Mouse (Mus musculus) heart, adult 9 months (tissue): Measurements from ENCODE around the gene Prn.

ENCODE experiments used
- DNase-seq, 2 experiments: peaks; one replicate each; pipeline ENCODE4 v3.0.0; 2022; ENCODE audit warnings: low spot score in 2 of 2

Prn gene

DNA sequence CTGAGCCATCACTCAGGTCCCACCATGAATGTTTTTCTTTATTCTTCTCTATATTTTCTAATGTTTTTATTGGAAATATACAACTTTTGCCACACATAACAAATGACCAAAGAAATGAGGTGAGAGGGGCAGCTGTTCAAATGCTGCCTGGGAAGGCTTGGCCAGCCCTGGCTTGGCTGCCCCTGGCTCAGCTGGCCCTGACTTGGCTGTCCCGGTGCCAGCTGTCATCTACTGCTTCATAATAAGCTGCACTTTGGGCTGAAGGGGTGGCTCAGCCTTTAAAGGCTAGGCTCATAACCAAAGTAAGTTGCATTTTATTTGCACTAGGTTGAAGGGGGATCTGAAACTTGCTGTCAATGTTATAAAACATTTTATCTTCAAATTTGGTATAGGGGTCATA lies 2.9 kb upstream of the Prn start:
- peak in 1 of 2 experiments; percentile 33 for DNase-seq

DNA sequence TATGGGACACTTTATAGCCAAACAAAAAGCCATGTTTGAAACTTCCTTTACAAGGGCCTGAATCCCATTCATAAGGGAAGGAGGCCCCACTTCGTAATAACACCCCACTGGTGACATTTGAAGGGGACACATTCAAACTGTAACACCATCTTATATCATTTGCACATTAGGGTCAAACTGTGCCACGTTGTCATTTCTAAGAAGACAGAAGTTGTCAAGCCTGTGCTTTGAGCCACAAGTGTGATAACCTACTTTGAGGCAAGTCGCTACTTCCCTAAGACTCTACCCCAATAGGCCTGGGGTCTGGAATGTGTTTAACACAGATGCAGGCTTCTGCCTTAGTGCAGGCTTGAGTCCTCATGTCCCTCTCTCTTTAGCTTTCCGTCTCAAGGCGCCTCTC lies 2.4 kb upstream of the Prn start:
- no peak for DNase-seq

DNA sequence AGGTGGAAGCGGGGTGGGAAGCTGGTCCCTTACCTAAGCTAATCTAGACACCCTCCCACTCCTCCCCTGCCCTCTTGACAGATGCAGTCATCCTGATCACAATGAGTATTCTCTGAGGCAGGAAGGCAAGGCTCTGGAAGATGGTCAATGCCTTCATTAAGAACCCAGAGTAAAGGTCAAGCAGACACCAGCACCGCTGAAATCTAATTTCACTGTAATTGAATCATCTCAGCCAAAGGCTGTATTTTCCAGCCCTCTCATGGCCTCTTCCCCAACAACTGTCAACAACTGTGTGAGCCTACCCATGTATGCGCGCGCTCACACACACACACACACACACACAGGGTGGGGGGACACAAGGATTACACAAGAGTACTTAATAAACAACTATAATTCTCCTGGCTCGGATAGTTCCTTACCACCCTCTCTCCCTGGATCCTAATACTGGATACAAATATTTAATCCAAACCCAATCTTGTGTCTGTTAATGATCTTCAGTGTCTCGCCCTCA lies 1.4 kb upstream of the Prn start:
- peak in 1 of 2 experiments; percentile 55 for DNase-seq

DNA sequence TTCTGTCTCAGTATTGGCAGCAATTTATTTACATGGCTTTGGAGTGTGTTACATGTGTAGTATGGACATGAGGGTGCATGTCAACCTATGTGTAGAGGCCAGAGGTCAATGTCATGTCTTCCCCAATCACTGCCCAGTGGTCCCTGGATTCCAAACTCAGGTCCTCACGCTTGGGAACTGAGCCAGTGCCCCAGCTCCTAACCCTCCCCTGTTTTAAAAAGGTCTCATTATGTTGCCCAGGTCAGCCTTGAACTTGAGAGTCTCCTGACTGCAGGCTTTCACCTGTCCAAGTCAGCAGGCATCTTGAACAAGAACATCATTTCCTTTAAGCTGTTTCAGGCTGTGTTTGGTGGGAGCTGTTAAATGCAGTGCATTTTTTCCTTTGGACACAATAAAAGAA lies 851 bp upstream of the Prn start:
- DNase-seq = no peak

DNA sequence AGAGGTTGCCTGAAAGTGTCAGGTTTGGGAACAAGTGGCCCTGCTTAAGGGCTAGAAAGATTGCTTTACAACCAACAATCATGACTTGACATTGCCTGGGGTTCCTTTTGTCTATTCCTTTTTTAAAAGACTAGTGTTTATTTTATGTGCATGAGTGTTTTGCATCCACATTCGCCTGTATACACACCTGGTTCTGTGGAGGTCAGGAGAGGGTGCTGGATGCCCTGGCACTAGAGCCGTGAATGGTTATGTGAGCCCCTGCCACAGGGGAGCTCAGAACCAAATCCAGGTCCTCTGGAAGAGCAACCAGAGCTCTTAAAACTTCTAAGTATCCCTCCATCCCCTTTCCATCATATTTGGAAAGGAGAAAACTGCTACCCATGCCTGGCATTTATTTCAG lies 1.1 kb downstream of the Prn start:
- no peak for DNase-seq

DNA sequence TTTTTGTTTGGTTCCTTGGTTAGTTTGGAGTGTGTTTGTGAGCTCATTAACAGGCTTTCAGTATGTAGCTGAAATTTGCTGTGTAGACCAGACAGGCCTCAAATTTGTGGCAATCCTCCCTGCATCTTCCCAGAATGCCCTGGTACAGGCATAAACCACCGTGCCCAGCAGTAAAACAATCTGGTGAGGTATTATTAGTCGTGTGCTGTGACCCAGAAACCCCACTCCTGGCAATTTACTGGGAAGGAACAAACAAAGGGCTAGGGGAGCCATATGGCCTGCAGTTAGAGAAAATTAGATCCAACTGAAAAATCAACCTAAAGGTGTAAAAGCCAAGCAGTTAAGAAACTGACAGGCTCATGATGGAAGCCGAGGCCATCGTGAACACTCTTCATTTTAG lies 1.6 kb downstream of the Prn start:
- DNase-seq = no peak

DNA sequence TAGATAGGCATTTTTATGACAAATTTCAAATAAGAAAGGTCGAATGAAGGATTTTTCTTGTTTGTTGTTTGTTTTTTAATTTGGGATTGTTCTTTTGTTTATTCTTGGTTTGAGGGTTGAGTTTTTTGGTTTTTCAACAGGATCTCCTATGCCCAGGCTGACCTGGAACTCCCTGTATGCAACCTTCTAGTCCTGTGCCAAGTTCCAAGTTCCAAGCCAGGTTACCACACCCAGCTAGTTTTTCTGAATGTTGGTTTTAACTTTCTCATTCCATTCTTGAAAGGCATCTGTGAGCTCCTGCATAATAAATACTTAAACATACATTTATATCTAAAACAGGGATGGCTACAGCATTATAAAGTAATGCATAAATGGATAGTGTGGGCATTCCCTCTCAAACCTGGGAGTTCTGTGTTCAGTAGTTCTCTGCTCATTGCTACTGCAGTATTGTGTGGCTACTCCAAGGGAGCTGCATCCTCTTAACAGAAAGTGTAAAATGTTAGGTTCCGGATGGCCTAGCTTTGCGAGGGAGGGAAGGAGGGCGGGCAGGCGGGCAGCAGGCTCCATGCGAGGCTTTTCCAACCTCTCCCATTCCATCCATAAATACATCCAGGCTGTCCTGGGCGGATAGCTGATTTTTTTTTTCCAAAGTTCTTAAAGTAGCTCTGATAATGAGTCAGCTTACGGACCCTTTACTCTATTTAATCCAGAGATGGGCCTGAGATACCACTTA lies 2.9 kb downstream of the Prn start:
- no peak for DNase-seq

DNA sequence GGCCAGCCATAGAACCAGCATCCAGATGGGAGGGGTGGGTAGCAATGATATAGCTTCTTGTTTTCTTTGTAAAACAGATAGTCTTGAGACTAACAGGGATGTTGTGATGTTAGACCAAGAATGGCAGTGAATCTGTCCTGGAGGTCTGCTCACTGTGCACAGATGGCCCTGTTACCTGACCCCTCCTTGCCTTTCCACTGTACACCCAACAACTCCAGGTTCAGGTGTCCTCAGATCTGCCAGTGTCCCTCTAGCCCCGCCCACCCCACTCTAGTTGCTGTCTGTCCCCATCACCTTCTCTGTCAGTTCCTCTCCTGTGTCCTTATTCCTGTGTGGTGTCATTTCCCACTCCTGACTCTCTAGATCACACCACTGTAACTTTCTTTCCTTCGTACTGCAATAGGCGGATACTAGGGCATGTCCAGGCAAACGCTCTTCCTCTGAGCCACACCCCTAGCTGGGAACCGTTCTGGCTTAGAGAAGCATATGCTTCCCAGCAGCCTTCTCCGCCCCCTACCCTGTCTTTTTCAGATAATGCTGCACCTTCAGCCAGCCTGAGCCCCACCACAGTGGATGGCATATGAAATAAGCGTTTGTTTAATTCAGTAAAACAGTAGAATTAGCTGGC lies 22.6 kb downstream of the Prn start:
- DNase-seq = no peak

DNA sequence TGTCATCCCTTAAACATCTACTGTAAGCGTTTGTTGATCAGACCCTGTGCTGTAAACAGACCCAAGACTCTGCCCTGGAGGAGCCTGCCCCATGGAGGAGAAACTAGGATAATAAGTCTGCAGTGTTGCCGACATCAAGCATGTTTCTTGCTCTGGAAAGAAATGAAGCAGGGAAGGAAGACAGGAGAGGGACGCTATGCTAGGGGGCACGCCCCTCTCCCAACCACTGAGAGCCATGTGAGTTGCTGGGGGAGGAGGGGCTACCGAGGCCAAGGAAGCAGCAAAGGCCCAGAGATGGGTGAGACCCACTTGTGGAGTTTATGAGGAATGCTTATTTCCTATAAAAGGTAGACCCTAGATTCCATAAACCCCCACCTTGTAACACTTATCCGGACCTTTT lies 23.3 kb downstream of the Prn start:
- no peak for DNase-seq

DNA sequence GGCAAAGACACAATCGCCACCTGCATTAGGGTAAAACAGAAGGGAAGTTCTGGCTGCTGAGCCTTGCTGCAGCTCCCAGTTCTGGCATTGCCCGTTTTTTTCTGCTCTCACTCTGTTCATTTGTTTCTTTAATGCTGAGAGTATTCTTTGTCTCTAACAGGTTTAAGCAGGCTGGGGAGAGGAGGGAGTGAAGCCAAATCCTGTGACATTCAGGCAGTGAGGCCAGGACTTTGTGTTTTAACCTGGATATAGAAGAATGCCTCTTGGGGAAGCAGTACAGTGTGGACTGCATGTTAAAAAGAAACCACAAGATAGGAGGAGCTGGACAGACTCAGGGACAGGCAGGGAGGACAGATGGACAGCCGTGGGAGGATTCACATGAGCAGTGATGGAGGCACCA lies 23.8 kb downstream of the Prn start:
- DNase-seq = no peak

DNA sequence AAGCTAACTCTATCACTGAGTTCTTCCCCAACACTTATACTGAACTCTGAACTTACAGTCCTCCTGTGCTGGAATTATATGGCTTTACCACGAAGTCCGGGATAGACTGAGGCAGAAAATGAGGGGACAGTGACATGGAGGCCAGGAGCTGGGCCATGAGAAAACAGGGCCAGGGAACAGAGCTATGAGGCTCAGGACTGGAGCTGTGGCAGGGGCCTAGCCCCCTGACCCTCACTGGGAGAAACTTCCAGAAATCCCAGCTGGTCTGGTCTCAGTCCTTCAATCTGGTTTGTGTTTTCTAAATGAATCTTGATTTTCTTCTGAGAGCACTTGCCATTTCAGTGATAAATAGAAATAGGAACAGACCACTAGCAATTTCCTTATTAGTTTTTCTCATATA lies 24.5 kb downstream of the Prn start:
- DNase-seq = no peak

DNA sequence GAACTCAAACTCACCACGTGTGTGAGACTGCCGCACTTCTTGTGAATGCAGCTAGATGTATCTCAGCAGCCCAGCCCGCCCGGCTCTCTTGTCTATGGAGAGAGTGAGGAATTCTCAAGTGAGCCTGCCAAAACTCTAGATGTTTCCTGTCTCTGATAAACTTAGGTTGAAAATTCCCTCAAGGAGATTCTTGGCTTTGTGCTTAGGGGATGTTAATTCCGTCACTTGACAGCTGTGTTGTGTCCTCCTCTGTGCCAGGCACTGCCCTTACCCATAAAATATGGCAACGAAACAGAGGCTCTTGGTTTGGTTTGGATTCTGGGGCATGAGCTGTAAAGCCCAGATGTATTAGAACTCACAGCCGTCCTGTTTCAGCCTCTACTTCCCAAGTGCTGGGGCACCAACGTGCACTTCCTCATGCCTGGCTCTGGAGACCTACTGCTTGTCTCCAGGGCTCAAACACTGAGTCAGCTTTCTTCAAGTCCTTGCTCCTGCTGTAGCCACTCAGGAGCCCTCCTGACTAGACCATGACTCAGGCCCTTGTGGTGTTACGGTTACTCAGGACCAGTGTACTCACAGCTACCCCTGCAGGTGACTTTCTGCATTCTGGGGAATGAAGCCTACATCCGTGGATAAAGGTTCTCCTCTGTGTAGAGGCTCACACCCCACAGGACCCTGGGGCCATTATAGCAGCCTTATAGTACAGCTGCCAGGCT lies 25.8 kb downstream of the Prn start:
- peak; percentile 60 to 67 for DNase-seq

DNA sequence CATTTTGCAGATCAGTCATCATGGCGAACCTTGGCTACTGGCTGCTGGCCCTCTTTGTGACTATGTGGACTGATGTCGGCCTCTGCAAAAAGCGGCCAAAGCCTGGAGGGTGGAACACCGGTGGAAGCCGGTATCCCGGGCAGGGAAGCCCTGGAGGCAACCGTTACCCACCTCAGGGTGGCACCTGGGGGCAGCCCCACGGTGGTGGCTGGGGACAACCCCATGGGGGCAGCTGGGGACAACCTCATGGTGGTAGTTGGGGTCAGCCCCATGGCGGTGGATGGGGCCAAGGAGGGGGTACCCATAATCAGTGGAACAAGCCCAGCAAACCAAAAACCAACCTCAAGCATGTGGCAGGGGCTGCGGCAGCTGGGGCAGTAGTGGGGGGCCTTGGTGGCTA lies 26.7 kb downstream of the Prn start:
- no peak for DNase-seq

DNA sequence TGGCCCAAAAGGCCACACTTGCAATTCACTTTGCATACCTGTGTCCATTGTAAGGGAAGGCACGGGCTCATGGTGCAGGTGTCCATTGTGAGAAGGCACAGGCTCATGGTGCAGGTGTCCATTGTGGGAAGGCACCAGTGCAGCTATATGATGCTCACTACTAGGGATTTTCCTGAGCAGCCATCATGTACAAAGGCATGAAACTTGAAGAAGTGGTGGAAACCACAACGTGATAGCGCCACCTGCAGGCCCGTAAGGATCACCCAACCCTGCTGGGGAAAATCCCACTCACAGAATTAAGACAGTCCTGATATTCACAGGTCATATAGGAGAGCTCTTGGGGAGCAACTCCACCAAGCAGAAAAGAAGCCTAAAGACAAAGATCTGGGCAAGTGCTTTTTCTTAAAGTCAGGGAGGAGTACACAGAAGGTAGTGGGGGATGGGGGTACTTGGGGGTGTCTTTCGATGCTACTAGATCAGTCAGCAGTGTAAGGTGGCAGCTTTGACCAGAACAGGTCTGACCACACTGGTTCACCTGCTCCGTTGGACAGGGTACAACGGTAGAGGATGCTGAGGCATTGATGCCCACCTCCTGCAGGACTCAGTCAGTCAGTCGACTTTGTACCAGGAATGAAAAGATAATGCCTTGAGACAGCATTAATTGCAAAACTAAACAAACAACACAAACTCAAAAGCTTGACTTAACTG lies 29.8 kb downstream of the Prn start:
- peak in 1 of 2 experiments; percentile 37 for DNase-seq

DNA sequence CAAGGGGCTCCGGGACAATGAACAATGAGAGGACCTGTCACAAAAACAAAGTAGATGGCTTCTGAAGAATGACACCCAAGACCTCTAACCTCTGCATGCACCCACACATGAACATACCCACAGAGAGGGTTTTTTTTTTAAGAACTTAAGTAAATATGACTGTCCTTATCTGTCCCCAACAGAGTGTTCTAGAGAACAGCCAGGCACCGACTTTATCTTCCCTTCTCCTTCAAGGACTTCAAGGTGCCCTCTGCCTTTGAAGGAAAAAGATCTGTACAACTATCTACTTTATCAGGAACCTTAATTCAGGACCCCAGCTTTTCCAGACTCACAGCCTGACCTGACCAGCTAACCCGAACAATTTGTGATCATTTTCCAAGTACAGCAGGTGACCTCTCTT lies 30.7 kb downstream of the Prn start:
- DNase-seq = no peak

DNA sequence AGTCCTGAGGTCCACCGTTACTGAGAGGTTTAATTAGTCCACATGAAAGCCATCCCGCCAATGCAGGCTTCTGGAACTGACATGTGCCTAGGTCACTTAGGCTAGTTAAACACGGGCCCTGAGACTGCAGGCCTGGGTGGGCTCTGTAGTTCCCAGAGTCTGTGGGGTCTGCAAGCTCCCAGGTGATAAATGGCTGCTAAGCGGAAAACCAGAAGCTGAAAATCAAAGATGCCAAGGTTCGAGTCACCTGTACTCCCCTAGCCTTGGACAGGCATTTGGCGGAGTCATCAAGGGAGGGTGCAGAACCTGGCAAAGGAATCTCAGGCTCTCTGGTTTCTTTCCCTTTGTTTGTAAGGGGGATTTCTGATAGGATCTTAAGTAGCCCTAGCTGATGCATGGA lies 31.7 kb downstream of the Prn start:
- DNase-seq = no peak

DNA sequence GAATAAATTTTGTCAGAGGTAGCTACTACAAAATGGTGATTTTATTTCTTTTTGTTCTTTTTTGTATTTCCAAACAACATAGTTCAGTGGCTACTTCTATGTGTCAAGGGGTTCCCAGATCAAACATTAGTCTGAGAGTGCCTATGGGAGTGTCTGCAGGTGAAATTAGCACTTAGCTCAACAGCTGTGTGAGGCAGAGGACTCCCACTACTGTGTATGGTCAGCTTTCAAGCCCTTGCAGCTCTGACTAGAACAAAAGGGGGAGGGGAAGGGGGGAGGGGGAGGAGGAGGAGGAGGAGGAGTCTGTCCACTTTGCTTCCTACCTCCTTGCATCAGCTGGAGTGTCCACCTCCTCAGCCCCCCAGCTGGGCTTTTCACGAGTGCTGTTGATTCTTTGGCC lies 34.6 kb downstream of the Prn start:
- DNase-seq = peak in 1 of 2 experiments; percentile 0

DNA sequence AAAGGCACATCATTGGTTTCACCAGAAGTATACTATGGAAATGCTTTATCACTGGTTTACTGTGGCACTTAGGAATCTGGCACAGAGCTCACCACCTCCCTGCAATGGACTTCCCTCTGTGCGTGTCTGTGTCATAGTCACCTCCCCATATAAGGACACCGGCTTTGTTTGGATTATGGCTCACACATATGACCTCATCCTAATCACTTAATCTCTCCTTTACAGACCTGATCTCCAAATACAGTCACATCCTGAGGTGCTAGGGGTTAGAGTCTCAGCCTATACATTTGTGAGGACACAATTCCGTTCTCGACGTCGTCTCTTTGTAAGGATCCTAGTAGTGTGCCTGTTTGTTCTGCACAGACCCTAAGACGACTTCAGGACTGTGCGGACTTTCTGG lies 35.5 kb downstream of the Prn start:
- DNase-seq = peak; percentile 0

DNA sequence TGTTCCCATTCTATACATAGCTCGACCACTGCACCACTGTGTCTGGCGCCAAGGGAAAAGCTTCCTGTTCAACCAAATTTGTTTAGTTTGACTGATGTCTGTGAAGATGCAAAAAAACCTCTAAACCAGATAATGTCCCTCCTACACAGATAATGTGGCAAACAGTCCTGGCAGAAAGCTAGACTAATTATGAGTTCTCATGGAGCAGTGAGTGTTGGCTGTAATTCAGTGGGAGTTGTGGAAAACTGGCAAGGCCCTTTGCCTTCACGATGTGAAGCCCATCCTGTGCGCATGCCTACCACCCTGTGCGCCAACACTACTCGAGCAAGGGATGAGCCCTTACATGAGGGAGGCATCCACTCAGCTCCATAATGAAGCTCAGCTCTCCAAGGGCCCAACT lies 36.0 kb downstream of the Prn start:
- peak in 1 of 2 experiments; percentile 0 for DNase-seq

DNA sequence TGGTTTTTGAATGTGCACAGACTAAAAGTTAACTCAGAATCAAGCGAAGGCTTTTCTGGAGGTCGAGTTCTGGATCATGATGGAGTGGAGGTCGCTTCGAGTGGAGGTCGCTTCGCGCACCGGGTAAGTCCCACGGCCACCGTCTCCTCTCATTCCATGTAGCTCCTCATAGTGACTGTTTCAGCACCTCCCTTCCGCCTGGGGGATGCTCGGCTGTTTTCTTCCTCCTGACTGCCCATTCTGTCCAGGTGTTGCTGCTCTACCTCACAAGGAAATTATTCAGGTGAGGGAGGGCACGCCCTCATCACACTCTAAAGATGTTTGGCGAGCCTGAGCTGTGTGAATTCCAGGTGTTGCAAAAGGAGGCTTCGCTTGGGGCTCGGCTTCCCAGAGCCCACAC lies 36.6 kb downstream of the Prn start:
- no peak for DNase-seq

DNA sequence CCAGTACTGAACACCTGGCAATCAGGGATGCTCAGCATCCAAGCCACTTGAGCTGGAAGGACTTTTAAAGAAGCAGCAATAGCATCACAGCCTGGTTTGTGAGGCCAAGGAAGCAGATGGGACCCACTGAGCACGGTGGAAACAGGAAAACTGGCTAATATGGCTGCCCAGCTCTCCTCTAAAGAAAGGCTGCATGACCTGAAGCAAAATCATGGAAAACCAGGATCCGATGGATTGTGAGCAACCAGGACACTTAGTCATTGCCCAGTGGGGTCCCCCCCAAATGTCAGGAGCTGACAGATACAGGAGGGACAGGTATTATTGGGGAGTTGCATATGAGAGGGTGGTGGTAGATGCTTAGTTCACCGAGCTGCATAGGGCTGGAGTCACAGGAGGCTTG lies 38.4 kb downstream of the Prn start:
- DNase-seq = no peak

DNA sequence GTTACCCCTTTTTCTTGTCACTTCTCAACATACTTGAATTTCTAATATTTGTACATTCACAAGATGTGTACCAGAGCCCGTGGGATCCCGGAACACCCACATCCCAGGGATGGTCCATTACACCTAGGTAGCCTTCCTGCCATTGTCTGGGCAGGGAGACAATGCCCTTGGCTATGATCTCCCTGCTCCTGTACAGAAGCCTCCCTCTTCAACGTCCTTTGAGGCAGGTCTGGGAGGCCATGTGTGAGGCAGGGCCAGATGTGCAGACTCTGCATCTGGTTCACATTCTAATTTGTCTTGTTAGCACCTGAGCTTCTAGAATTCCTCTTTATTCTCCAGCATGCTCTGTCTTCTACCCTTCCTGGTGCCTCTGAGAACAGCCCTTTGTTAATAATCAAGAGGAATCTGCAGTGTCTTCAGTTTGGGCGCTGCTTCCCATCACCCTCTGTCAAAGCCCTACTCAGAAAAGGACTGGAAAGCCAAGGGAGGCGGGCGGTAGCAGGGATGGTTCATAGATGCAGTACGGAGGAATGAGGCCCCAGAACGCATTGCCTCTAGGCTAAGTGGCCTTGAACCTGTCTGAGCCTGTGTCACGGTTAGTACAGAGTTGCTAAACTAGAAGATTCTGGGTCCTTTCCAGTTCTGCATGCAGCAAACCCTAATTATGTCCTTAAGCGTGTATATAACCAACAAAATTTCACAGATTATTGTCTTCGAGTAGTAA lies 39.3 kb downstream of the Prn start:
- no peak for DNase-seq
